Mouse (Mus musculus) T-cell, adult 2 months (primary cell): ENCODE measurements around the gene Hydin.
"Not testable (repeated sequence)": the region's sequence is repeated elsewhere in the genome, so short reads cannot be mapped to it uniquely, and the experiment has no call there.

Experiments used
- DNase-seq: peaks from one replicate; pipeline ENCODE4 v3.0.0; 2022; ENCODE audit warnings: low spot score

Gene Hydin

GRCm38 (mm10) chr8:110266741-110267140 lies at the start of gene Hydin:
Hydin (plus strand) TSS chr8:110266977.
- no peak for DNase-seq

- no peak for DNase-seq
These were observed 49.6 kb upstream of the Hydin start for GRCm38 (mm10) chr8:110217198-110217597.

GRCm38 (mm10) chr8:110217681-110218131 lies 49.1 kb upstream of the Hydin start:
- DNase-seq: peak; percentile 99

GRCm38 (mm10) chr8:110218511-110218910 lies 48.3 kb upstream of the Hydin start:
- DNase-seq: no peak

GRCm38 (mm10) chr8:110220936-110221335 lies 45.8 kb upstream of the Hydin start:
- DNase-seq: no peak

- no peak for DNase-seq
These were observed 36.0 kb upstream of the Hydin start for GRCm38 (mm10) chr8:110230803-110231202.

- DNase-seq: no peak
These were observed 24.2 kb upstream of the Hydin start for GRCm38 (mm10) chr8:110242278-110243177.

GRCm38 (mm10) chr8:110244566-110244965 lies 22.2 kb upstream of the Hydin start:
- no peak for DNase-seq

GRCm38 (mm10) chr8:110247238-110247637 lies 19.5 kb upstream of the Hydin start:
- DNase-seq: no peak

- DNase-seq: no peak
These were observed 12.8 kb upstream of the Hydin start for GRCm38 (mm10) chr8:110253986-110254385.

- DNase-seq: no peak
These were observed 926 bp upstream of the Hydin start for GRCm38 (mm10) chr8:110265796-110266305.

- DNase-seq: no peak
These were observed 491 bp downstream of the Hydin start for GRCm38 (mm10) chr8:110267268-110267667.

GRCm38 (mm10) chr8:110270659-110271058 lies 3.9 kb downstream of the Hydin start:
- DNase-seq: no peak

- DNase-seq: no peak
These were observed 6.6 kb downstream of the Hydin start for GRCm38 (mm10) chr8:110273394-110273793.

- no peak for DNase-seq
These were observed 8.9 kb downstream of the Hydin start for GRCm38 (mm10) chr8:110275465-110276258.

- no peak for DNase-seq
These were observed 9.4 kb downstream of the Hydin start for GRCm38 (mm10) chr8:110276259-110276560.

- no peak for DNase-seq
These were observed 45.9 kb downstream of the Hydin start for GRCm38 (mm10) chr8:110312715-110313114.

- DNase-seq: no peak
These were observed 49.0 kb downstream of the Hydin start for GRCm38 (mm10) chr8:110315826-110316225.

- no peak for DNase-seq
These were observed 52.8 kb downstream of the Hydin start for GRCm38 (mm10) chr8:110319586-110319985.

GRCm38 (mm10) chr8:110321446-110321845 lies 54.7 kb downstream of the Hydin start:
- DNase-seq: no peak

GRCm38 (mm10) chr8:110323981-110324574 lies 57.3 kb downstream of the Hydin start:
- no peak for DNase-seq

GRCm38 (mm10) chr8:110327120-110327519 lies 60.3 kb downstream of the Hydin start:
- not testable (repeated sequence) for DNase-seq
